Mouse (Mus musculus) kidney, adult 18-20 months (tissue): Measurements from ENCODE around the gene Higd1c.

Experiments used
- DNase-seq: peaks from one replicate; pipeline ENCODE4 v3.0.0; 2021

The Higd1c gene

GRCm38 (mm10) chr15:100413306-100413705, 49.0 kb downstream of the Higd1c start:
- peak; percentile 37 for DNase-seq

- DNase-seq: peak; percentile 41
Measured at GRCm38 (mm10) chr15:100414011-100414410, 49.7 kb downstream of the Higd1c start.

GRCm38 (mm10) chr15:100414942-100415341, 50.6 kb downstream of the Higd1c start:
- no peak for DNase-seq

GRCm38 (mm10) chr15:100415684-100416083, 51.3 kb downstream of the Higd1c start:
- peak; percentile 51 for DNase-seq

- no peak for DNase-seq
Measured at GRCm38 (mm10) chr15:100417854-100418450, 53.6 kb downstream of the Higd1c start.

DNA sequence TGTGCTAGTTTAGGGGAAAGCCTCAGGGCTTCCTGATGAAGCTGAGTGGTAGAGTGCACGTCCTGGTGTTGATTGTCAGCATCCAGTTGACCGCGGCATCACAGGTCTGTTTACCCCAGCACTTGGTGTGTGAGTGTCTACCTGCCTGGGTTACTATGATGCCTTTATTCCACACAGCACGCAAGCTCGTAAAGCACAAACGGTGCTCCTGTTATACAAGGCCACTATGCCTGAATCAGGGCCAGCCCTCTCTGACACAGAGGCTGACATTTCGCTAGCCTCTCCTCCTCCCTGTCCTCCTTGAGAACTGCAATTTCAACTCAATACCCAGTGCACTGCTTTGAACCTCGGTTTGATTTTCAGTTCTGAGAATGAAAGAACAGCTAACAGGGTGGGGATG, 55.0 kb downstream of the Higd1c start:
- no peak for DNase-seq

- DNase-seq: no peak
Measured at GRCm38 (mm10) chr15:100419901-100420745, 55.8 kb downstream of the Higd1c start.

- DNase-seq: no peak
Measured at GRCm38 (mm10) chr15:100421059-100421757, 56.9 kb downstream of the Higd1c start.

GRCm38 (mm10) chr15:100421758-100422197, 57.4 kb downstream of the Higd1c start, which contains the start of gene Gm5475:
TSS of gene Gm5475 (plus strand) at chr15:100422147.
- peak; percentile 69 for DNase-seq

GRCm38 (mm10) chr15:100422476-100422875, 58.1 kb downstream of the Higd1c start:
- no peak for DNase-seq

- peak; percentile 96 for DNase-seq
Measured at GRCm38 (mm10) chr15:100422899-100423860, 58.8 kb downstream of the Higd1c start.

- peak; percentile 60 for DNase-seq
Measured at GRCm38 (mm10) chr15:100423916-100424315, 59.6 kb downstream of the Higd1c start.

DNA sequence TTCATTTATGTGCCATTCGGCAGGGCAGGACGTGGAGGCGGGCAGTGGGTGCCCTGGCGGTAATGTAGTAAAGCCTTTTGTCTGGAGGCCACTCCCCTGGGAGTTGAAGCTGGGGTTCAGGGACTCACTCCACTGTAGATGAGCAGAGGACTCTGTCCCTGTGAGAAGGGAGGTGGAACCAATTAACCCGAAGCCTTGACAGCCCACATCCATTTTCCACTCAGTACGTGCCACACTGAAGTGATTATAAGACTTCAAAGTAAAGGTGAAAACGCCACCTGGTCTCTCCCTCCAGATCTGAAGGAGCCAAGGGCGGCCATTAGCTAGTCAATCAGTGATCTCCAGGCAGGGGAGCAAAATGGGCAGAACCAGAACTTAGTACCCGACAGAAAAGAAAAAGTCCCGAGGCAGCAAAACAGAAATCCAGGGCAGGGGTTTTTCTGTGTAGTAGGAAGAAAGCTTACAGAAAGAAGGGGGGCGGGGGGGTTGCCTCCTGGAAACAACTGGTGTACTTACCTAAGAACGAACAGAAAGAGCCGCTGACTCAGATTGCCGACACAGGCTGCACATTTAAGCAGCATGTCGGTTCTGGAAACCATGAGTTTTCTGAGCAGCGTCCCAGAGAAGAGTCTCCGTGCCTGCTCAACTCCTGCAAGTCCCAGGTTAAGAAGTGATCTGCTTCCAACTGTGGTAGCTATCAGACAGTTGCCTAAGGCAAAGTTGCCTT, 60.2 kb downstream of the Higd1c start, which contains the start of gene Slc11a2:
Gene Slc11a2, minus strand, starts transcription at position 677 of the 727 bp plus-strand sequence.
- DNase-seq: peak; percentile 58

- DNase-seq: no peak
Measured at GRCm38 (mm10) chr15:100428296-100428905, 64.1 kb downstream of the Higd1c start.

- DNase-seq: peak; percentile 38
Measured at GRCm38 (mm10) chr15:100429959-100430565, 65.7 kb downstream of the Higd1c start.

DNA sequence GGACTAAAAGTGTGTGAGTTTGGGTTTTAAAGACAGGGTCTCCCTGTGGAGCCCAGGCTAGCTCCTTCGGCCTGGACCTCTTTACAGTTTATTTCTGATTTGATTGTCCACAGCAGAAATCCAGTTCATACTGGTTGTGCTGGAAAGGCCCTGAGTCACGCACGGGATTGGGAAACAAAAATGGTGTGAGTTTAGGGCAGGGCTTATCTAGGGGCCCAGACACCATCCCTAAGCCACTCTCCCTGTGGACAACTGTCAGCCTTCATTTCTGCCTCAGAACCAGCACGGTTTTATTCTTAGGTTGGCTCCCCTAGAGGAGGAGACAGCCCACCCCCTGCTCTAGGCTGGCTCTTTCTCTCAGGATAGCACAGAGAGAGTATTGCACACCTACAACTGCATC, 68.9 kb downstream of the Higd1c start:
- no peak for DNase-seq
